Mouse (Mus musculus) liver, embryonic 14.5 days (tissue): Measurements from ENCODE around the gene Fer.

Experiments used
- CTCF ChIP-seq: IDR thresholded peaks from 2 replicates; pipeline ENCODE4 v1.5.1; 2016; ENCODE audit warnings: antibody characterized with exemption, low read depth, control low read depth
- EP300 ChIP-seq: IDR thresholded peaks from 2 replicates; pipeline ENCODE4 v1.6.1; 2016; ENCODE audit warnings: antibody characterized with exemption, low read depth

DNA sequence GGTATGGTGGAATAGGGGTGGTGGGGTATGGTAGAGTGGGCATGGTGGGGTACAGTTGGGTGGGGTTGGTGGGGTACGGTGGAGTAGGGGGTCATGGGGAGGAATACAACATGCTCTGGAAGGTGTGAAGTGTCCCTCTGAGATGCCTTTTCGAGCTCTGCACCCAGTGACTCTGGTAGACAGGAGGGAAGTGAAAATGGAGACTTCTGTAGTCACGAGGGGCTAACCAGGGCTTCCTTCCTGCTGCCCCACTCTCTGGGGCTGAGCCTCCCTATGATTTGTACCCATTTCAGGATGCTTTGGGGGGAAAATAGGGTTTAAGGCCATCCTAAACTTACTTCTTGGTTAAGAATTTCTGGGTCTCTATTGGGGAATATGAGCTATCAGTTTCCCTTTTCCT lies 319.7 kb downstream of the Fer start:
- no peak for TF ChIP-seq EP300
- no peak for TF ChIP-seq CTCF
